Mouse (Mus musculus) bone marrow macrophage, adult 2 months (primary cell): ENCODE results near the gene Tm9sf2. TPM values are rescaled to one million over a fixed set of nuclear protein-coding genes. Genes with fewer than 3 reads are reported as not detected.
"Not testable (repeated sequence)": the region's sequence is repeated elsewhere in the genome, so short reads cannot be mapped to it uniquely, and the experiment has no call there.

Experiments
- H3K27ac ChIP-seq: 2 replicates; pipeline ENCODE4 v1.5.1; 2012; ENCODE audit warnings: low read depth, low read length; ENCODE audit not compliant: insufficient read depth
- H3K4me1 ChIP-seq: 2 replicates; pipeline ENCODE4 v1.6.1; 2012; ENCODE audit warnings: low read length; ENCODE audit not compliant: control insufficient read depth, insufficient read depth
- H3K4me3 ChIP-seq: 2 replicates; pipeline ENCODE4 v1.5.1; 2012; ENCODE audit warnings: mild to moderate bottlenecking, low read length, moderate library complexity; ENCODE audit not compliant: insufficient read depth
- CTCF ChIP-seq: IDR thresholded peaks from 2 replicates; pipeline ENCODE4 v1.5.1; 2012; ENCODE audit warnings: low read depth, mild to moderate bottlenecking, low read length, moderate library complexity
- POLR2A ChIP-seq: IDR thresholded peaks from 2 replicates; pipeline ENCODE4 v1.6.1; 2012; ENCODE audit warnings: mild to moderate bottlenecking, low read depth, low read length, borderline replicate concordance
- polyA plus RNA-seq: library from polyadenylated mRNA; stranded (reverse); fragments of >200 nt; gene quantifications from 2 replicates; pipeline ENCODE4 v1.2.4, GENCODE M21; 2012; ENCODE audit not compliant: missing spikeins, insufficient read depth, insufficient read length

Gene Tm9sf2
- 116 and 120 TPM in 2 replicates for polyA plus RNA-seq

DNA sequence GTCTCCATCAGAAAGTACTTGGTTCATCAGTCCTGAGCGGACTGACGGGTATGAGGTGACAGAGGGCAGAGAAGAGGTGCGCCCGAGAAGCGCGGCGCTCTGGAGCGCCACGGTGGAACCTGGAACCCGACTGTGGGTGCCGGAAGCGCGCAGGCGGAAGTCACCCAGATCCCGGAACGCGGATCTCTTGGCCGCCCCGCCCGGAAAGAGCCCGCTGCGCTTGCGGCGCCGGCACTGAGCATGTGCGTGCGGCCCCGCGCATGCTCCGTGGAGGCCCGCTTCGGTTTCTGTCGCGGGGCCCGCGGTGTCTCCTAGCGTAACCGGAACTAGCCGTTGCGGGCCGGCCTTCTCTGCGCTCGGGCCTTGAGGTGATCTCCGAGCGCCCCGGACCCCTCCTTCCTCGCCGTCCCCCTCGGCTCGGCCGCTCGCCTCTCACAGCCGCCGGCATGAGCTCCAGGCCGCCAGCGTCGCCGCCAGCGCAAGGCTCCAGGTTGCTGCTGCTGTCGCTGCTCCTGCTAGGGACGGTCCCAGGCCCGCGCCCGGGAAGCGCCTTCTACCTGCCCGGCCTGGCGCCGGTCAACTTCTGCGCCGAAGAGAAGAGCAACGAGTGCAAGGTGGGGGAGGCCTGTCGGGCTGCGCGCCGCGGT is at the start of gene Tm9sf2:
TSS of gene Tm9sf2 (plus strand) at position 217 of the 647 bp plus-strand sequence.
- TF ChIP-seq POLR2A (peak; percentile 91; the same call in 1 of the 2 replicates), CTCF (no peak)

DNA sequence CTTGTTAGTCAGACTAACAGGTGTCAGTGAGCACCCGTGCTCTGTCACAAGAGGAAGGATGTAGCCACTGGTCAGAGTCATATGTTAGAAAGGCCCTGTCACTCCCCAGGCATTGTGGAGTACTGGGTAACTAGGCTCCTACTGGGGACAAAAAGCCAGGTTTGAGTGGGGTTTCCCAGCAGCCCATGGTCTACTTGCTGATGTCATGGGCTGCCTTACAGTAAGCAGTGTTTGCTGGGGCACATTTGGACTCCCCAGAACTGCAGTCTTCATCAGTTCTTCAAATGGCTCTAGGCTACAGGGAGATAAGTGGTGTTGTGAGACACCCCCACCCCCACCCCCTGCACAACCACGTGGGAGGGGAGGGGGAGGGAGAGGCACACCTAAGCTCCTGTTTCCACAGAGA is 48.9 kb upstream of the Tm9sf2 start:
- Histone ChIP-seq H3K4me3 (no peak overlapping the region), H3K27ac (no peak overlapping the region), H3K4me1 (peaks cover 38% of the 10 kb centered on the region)
- TF ChIP-seq POLR2A: no peak
- TF ChIP-seq CTCF: no peak

More for the DNA sequence above, at the start of gene Tm9sf2:
- Histone ChIP-seq H3K27ac (peak within 1 kb of the TSS; percentile 81), H3K4me3 (peak within 1 kb of the TSS; percentile 75), H3K4me1 (peaks cover 21% of the 10 kb centered on the region)

DNA sequence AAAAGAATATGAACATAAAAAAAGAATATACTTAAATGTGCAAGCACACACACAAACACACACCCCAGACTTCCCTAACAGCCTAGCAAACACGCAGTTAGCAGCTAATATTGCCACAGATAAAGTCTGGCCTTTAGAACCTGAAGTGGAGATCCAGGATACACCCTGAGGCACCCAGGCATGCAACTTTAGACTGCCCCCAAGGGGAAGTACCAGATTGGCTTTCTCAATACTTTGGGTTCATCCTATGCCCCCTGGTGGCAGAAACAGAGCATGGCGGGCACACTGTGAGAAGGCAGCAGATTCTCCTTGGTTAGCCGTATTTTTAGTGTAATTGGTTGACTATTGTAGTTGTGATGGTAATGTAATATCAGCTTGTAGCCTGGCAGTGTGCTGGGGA is 46.2 kb upstream of the Tm9sf2 start:
- H3K4me1 ChIP-seq: peaks cover 35% of the 10 kb centered on the region
- TF ChIP-seq POLR2A (no peak), CTCF (peak; percentile 90)
- no peak overlapping the region for H3K4me3 ChIP-seq
- peak overlapping the region; percentile 27 for H3K27ac ChIP-seq

DNA sequence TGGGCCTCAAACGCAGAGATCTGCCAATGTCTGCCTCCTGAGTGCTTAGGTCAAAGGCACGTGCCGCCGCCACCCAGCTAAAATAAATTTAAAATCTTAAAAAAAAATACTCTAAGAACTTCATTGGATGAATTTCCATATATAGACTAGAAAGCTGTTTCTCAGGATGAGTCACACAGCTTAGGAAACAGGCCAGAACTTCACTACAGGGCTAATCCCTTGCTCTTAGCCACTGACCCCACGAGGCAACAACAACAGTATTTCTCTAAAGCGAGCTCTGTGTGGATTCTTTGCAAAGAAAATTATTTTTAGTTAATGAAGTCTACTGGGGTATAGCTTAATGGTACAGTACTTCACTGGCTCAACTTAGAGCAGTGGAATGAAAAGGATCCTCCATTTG is 45.5 kb upstream of the Tm9sf2 start:
- Histone ChIP-seq H3K4me3 (no peak overlapping the region), H3K4me1 (peaks cover 35% of the 10 kb centered on the region), H3K27ac (peak overlapping the region; percentile 27)
- TF ChIP-seq CTCF: no peak
- TF ChIP-seq POLR2A: no peak

DNA sequence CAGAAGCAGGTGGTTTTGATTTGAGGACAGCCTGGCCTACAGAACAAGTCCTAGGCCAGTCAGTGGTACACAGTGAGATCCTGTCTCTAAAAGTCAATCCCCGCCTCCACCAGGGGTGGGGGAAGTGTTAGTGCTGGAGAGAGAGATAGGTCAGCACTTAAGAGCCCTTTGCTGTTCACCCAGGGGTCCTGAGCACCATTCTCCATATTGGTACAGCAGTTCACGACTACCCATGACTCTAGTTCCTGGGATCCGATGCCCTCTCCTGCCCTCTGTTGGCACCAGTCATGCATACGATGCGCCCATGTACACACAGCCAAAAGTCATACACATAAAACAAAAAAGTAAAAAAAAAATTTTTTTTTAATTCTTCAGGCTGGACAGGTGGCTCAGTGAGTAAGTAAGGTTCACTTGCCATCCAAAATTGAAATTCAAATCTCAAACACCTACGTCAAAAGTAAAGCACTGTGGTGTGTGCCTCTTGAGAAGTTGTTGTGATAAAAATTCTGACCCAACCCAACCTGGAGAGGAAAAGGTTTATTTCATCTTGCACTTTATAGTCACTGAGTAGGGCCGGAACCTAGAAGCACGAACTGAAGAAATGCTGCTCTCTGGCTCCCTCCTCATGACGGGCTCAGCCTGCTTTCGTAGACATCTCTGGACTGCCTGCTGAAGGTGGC is 44.3 kb upstream of the Tm9sf2 start:
- no peak for TF ChIP-seq POLR2A
- TF ChIP-seq CTCF: no peak
- no peak overlapping the region for H3K4me3 ChIP-seq
- H3K27ac ChIP-seq: no peak overlapping the region
- peaks cover 29% of the 10 kb centered on the region for H3K4me1 ChIP-seq

DNA sequence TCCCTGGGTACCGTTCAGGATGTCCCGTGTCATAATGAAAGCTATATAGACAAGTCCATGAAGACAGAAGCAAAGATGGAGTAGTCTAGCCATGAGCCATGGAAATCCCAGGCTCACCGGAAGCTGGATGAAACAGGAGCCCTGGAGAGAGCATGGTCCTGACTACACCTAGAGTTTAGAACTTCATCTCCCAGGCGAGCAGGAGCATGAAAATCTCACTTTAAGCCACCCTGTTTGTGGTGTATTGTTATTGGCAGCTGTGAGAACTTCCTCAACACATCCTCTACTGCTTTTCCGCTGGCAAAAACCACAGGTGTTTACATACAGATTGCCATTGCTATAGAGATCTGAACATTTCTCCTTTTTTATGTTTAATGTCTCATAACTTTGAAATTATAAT is 43.2 kb upstream of the Tm9sf2 start:
- no peak overlapping the region for H3K27ac ChIP-seq
- TF ChIP-seq POLR2A: no peak
- no peak for TF ChIP-seq CTCF
- H3K4me1 ChIP-seq: peaks cover 26% of the 10 kb centered on the region
- H3K4me3 ChIP-seq: no peak overlapping the region

DNA sequence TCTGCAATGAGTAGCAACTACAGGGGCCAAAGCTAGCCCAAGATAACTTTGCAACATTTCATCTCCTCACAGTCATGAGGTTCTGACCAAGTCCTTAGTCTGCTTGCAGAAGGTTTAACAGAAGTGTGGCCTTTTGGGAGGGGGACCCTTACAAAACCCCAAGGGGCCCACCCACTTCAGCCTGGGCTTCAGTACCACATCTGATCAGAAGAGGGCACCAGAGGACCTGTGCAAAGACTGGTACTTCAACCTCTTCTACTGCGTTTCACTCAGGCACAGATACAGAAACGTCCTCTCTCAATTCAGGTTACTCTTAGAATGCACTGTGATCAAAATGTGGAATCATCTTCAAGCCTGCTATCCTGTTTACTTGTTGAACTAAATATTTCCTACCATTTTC is 42.3 kb upstream of the Tm9sf2 start:
- Histone ChIP-seq H3K4me3 (no peak overlapping the region), H3K27ac (no peak overlapping the region), H3K4me1 (peaks cover 26% of the 10 kb centered on the region)
- TF ChIP-seq CTCF (peak; percentile 57), POLR2A (no peak)

DNA sequence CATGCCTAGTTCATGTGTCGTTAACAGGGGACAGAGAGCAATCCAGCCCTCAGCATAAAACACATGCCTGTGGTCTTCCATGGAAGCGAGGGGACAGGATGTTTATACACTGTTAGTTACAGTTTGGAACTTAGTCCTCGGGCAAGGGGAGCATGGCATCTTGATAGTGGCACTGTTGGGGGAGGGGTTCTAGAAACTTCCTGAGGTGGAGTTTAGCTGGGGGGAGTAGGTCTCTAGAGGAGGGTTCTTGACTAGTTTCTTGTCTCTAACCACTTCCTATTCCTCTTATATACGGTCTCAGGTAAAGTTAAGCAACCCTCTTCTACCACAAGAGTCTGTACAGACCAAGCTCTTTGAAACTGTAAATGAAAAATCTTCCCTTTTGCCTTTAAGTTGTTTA is 40.6 kb upstream of the Tm9sf2 start:
- H3K4me3 ChIP-seq: no peak overlapping the region
- TF ChIP-seq POLR2A (no peak), CTCF (no peak)
- H3K27ac ChIP-seq: no peak overlapping the region
- H3K4me1 ChIP-seq: peaks cover 20% of the 10 kb centered on the region

DNA sequence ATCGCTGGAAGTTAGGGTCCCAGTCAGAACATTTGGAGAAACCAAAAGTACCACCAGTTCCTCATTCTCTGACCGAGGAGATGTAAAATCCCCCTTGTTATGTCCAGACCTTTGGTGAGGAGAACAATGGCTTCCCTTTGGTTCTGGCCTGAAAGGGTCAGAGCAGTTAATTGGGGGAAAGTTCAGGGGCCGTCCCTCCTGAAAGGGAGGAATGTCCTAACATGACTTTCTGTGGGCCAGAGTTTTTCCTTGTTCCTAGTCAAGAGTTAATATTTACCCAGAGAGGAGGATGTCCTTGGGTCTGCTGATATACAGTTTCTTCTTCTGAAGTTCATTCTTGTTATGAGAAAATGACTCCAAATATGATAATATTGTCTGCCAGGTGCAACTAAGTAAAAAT is 38.8 kb upstream of the Tm9sf2 start:
- H3K4me1 ChIP-seq: peaks cover 10% of the 10 kb centered on the region
- H3K4me3 ChIP-seq, H3K27ac ChIP-seq: not testable (repeated sequence)

DNA sequence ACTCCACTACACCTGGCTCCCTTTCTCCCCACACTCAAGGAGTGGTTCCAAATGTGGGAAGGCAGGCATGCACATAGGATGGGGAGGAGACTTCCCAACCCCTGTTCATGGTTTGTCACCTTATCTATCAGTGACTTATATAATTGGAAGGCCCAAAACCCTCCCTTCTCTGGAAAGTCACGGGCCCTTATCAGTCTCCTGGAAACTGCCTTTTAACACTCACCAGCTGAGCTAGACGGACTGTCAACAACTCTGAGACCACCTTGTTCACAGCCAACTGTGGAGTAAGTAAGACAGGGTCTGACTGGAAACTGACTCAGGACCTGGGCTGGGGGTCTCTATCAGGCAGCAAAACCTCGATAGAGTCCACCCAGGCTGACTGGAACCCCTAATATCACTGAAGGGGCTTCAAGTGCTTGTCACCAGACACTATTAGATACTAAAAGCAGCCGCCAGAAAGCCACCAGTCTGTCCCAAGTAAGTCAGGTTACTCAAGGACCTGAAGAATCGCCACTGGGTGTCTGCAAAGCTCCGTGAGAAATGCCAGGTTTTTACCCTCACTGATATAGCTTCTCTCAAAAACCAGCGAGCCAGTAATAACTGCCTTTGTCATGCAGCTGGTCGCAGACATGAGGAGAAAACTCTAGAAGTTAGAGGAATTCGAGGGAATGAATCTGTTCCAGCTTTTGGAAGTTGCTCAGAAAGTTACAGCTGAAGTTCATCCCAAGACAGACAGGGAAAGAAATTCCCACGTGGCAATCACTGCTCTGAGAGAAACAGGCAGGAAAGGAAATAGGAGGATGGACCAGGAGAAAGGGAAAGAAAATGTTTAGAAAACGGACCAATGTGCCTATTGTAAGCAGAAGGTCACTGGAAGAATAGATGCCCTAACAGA is 37.8 kb upstream of the Tm9sf2 start:
- peaks cover 10% of the 10 kb centered on the region for H3K4me1 ChIP-seq
- no peak for TF ChIP-seq POLR2A
- TF ChIP-seq CTCF: no peak

More for the DNA sequence above, 37.8 kb upstream of the Tm9sf2 start:
- H3K27ac ChIP-seq: no peak overlapping the region
- no peak overlapping the region for H3K4me3 ChIP-seq
